Mouse (Mus musculus): Measurements from ENCODE around the gene Swt1. TPM values are rescaled to one million over a fixed set of nuclear protein-coding genes. Genes with fewer than 3 reads are reported as not detected.
"Not testable (repeated sequence)": the region's sequence is repeated elsewhere in the genome, so short reads cannot be mapped to it uniquely, and the experiment has no call there.

Gene Swt1
- total and polyA plus RNA-seq, 2 experiments from 2014 or later: 7.4 to 16.0 TPM

- no peak for ATAC-seq (ENCODE audit: low FRiP score)
Measured at GRCm38 (mm10) chr1:151359374-151359773, 68.9 kb downstream of the Swt1 start.

GRCm38 (mm10) chr1:151355994-151356393 is 72.3 kb downstream of the Swt1 start:
- H3K9me3 ChIP-seq (ENCODE audit: low read length): no peaks in the 10 kb centered on the region
- peaks cover 66% of the 10 kb centered on the region for H3K36me3 ChIP-seq (ENCODE audit: insufficient read depth, low read length)
- H3K27ac ChIP-seq (ENCODE audit: low read depth, low read length): no peak overlapping the region
- no peak overlapping the region for H3K4me3 ChIP-seq (ENCODE audit: low read depth, low read length)
- DNase-seq (ENCODE audit: low spot score): no peak
- no peak for TF ChIP-seq CTCF (IDR thresholded peaks at IDR 0.05)
- ATAC-seq (ENCODE audit: low FRiP score): no peak
- WGBS: 89% methylated on average over 5 of the region's 5 CpGs
- no peak overlapping the region for H3K9ac ChIP-seq (replicated peaks; ENCODE audit: low read length, poor library complexity, severe bottlenecking)
- H3K4me2 ChIP-seq (ENCODE audit: low read depth, low read length, poor library complexity, severe bottlenecking): no peak overlapping the region
- H3K27me3 ChIP-seq (ENCODE audit: insufficient read depth, low read length): no peaks in the 10 kb centered on the region
- no peaks in the 10 kb centered on the region for H3K4me1 ChIP-seq (ENCODE audit: insufficient read depth, low read length)

More at GRCm38 (mm10) chr1:151359374-151359773, 68.9 kb downstream of the Swt1 start:
- DNase-seq (ENCODE audit: low spot score): no peak
- H3K9ac ChIP-seq (replicated peaks; ENCODE audit: low read length, poor library complexity, severe bottlenecking): no peak overlapping the region
- no peaks in the 10 kb centered on the region for H3K4me1 ChIP-seq (ENCODE audit: insufficient read depth, low read length)
- TF ChIP-seq CTCF (IDR thresholded peaks at IDR 0.05): no peak
- H3K27me3 ChIP-seq (ENCODE audit: insufficient read depth, low read length): no peaks in the 10 kb centered on the region
- no peak overlapping the region for H3K27ac ChIP-seq (ENCODE audit: low read depth, low read length)
- no peak overlapping the region for H3K4me3 ChIP-seq (ENCODE audit: low read depth, low read length)
- H3K9me3 ChIP-seq (ENCODE audit: low read length): no peaks in the 10 kb centered on the region
- no peak overlapping the region for H3K4me2 ChIP-seq (ENCODE audit: low read depth, low read length, poor library complexity, severe bottlenecking)
- WGBS: 91% methylated on average over 3 of the region's 3 CpGs
- peaks cover 67% of the 10 kb centered on the region for H3K36me3 ChIP-seq (ENCODE audit: insufficient read depth, low read length)

- Histone ChIP-seq H3K4me3 (ENCODE audit: low read depth, low read length) (no peak overlapping the region), H3K36me3 (ENCODE audit: insufficient read depth, low read length) (peaks cover 46% of the 10 kb centered on the region), H3K27me3 (ENCODE audit: insufficient read depth, low read length) (no peaks in the 10 kb centered on the region), H3K4me2 (ENCODE audit: low read depth, low read length, poor library complexity, severe bottlenecking) (no peak overlapping the region), H3K9me3 (ENCODE audit: low read length) (no peaks in the 10 kb centered on the region), H3K4me1 (ENCODE audit: insufficient read depth, low read length) (no peaks in the 10 kb centered on the region), H3K9ac (replicated peaks; ENCODE audit: low read length, poor library complexity, severe bottlenecking) (no peak overlapping the region), H3K27ac (ENCODE audit: low read depth, low read length) (no peak overlapping the region)
- ATAC-seq (ENCODE audit: low FRiP score) (no peak), DNase-seq (ENCODE audit: low spot score) (peak; percentile 56)
- 89% methylated on average over 2 of the region's 2 CpGs for WGBS
- peak; percentile 71 for TF ChIP-seq CTCF (IDR thresholded peaks at IDR 0.05)
Measured at GRCm38 (mm10) chr1:151352911-151353310, 75.3 kb downstream of the Swt1 start.

GRCm38 (mm10) chr1:151348293-151348692 is 80.0 kb downstream of the Swt1 start:
- not testable (repeated sequence) for H3K9me3 ChIP-seq (ENCODE audit: low read length); H3K27me3 ChIP-seq (ENCODE audit: insufficient read depth, low read length); H3K4me1 ChIP-seq (ENCODE audit: insufficient read depth, low read length); H3K9ac ChIP-seq (replicated peaks; ENCODE audit: low read length, poor library complexity, severe bottlenecking); H3K27ac ChIP-seq (ENCODE audit: low read depth, low read length); H3K4me2 ChIP-seq (ENCODE audit: low read depth, low read length, poor library complexity, severe bottlenecking); H3K4me3 ChIP-seq (ENCODE audit: low read depth, low read length); DNase-seq (ENCODE audit: low spot score); ATAC-seq (ENCODE audit: low FRiP score)
- peak; percentile 46 for TF ChIP-seq CTCF (IDR thresholded peaks at IDR 0.05)
- WGBS: 81% methylated on average over 4 of the region's 4 CpGs
- peaks cover 16% of the 10 kb centered on the region for H3K36me3 ChIP-seq (ENCODE audit: insufficient read depth, low read length)

- peaks cover 7% of the 10 kb centered on the region for H3K36me3 ChIP-seq (ENCODE audit: insufficient read depth, low read length)
- ATAC-seq (ENCODE audit: low FRiP score) (no peak), DNase-seq (ENCODE audit: low spot score) (no peak)
- H3K4me1 ChIP-seq (ENCODE audit: insufficient read depth, low read length): peaks cover 5% of the 10 kb centered on the region; the same call in 1 of the 2 replicates
- H3K4me3 ChIP-seq (ENCODE audit: low read depth, low read length): peak overlapping the region; percentile 89; the same call in 1 of the 2 replicates
- TF ChIP-seq CTCF (IDR thresholded peaks at IDR 0.05): no peak
- H3K4me2 ChIP-seq (ENCODE audit: low read depth, low read length, poor library complexity, severe bottlenecking): peak overlapping the region; percentile 65
- H3K27ac ChIP-seq (ENCODE audit: low read depth, low read length): no peak overlapping the region
- H3K27me3 ChIP-seq (ENCODE audit: insufficient read depth, low read length): no peaks in the 10 kb centered on the region
- 32% methylated on average over 6 of the region's 6 CpGs for WGBS
- H3K9ac ChIP-seq (replicated peaks; ENCODE audit: low read length, poor library complexity, severe bottlenecking): no peak overlapping the region
- H3K9me3 ChIP-seq (ENCODE audit: low read length): no peaks in the 10 kb centered on the region
Measured at GRCm38 (mm10) chr1:151346681-151347127, 81.6 kb downstream of the Swt1 start.

GRCm38 (mm10) chr1:151345863-151346195 is 82.4 kb downstream of the Swt1 start:
- Histone ChIP-seq H3K4me1 (ENCODE audit: insufficient read depth, low read length) (peaks cover 5% of the 10 kb centered on the region; the same call in 1 of the 2 replicates), H3K36me3 (ENCODE audit: insufficient read depth, low read length) (no peaks in the 10 kb centered on the region; the same call in 1 of the 2 replicates), H3K27me3 (ENCODE audit: insufficient read depth, low read length) (no peaks in the 10 kb centered on the region), H3K27ac (ENCODE audit: low read depth, low read length) (no peak overlapping the region), H3K4me2 (ENCODE audit: low read depth, low read length, poor library complexity, severe bottlenecking) (peak overlapping the region; percentile 65), H3K9me3 (ENCODE audit: low read length) (no peaks in the 10 kb centered on the region), H3K9ac (replicated peaks; ENCODE audit: low read length, poor library complexity, severe bottlenecking) (0 out of 2 replicates have a peak overlapping the region, but pooled peaks have one; percentile 93), H3K4me3 (ENCODE audit: low read depth, low read length) (peak overlapping the region; percentile 89)
- ATAC-seq (ENCODE audit: low FRiP score) (no peak), DNase-seq (ENCODE audit: low spot score) (no peak)
- TF ChIP-seq CTCF (IDR thresholded peaks at IDR 0.05): no peak
